Mouse (Mus musculus) megakaryocyte, embryonic 14.5 days (primary cell): ENCODE measurements at regions not wholly inside any gene's neighbourhood (a gene's known extent, or its start where the extent isn't known, plus 50 kb on each side); places are given as distances from the start of the nearest gene placed in this dataset.

Experiments used
- FLI1 ChIP-seq: IDR thresholded peaks from 2 replicates; pipeline ENCODE4 v1.6.1; 2012; ENCODE audit warnings: low read length, inconsistent platforms, mixed read lengths
- GATA1 ChIP-seq: IDR thresholded peaks from 3 replicates; pipeline ENCODE4 v1.6.1; 2012; ENCODE audit warnings: mixed read lengths, low read length, inconsistent platforms, borderline replicate concordance

DNA sequence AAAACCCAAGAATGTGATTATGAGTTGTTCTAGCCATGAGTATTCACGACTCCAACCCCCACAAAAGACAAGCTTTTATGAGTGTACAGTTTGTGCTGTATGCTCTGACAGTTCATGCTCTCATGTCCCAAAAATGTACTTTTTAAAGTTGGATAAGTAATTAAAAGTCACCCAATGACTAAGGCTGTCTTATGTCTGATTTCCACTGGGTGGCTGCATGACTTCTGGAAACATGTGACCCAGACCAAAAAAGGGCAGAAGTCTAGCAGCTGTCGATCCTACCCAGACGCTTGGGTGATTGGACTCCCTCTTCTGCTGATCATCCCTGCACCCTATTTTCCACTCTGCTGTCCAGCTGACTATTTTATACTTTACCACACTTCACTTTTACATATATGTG, 168.7 kb downstream of the Moxd1 start:
- TF ChIP-seq GATA1 = no peak
- TF ChIP-seq FLI1 = no peak
